Mouse (Mus musculus) CH12.LX (cell line): ENCODE results near the gene Avp. TPM values are rescaled to one million over a fixed set of nuclear protein-coding genes. Genes with fewer than 3 reads are reported as not detected.

Experiments used
- DNase-seq: peaks from one replicate; pipeline ENCODE4 v3.0.0-alpha.2; 2013; ENCODE audit errors: extremely low read depth
- H3K27ac ChIP-seq: 2 replicates; pipeline ENCODE4 v1.5.1; 2012; ENCODE audit warnings: low read depth, mild to moderate bottlenecking, control low read depth, moderate library complexity; ENCODE audit not compliant: insufficient read depth
- H3K27me3 ChIP-seq: replicated peaks from 2 replicates; pipeline ENCODE3; 2012; ENCODE audit warnings: inconsistent platforms
- H3K36me3 ChIP-seq, 2 experiments: replicated peaks in 1 of 2; 2 replicates each; pipeline versions ENCODE3 to v1.6.1; 2012; ENCODE audit warnings: inconsistent platforms in 1 of 2, low read length in 1 of 2, mild to moderate bottlenecking in 1 of 2, mixed read lengths in 1 of 2, moderate library complexity in 1 of 2; ENCODE audit not compliant: control insufficient read depth in 1 of 2, insufficient read depth in 1 of 2
- H3K4me1 ChIP-seq, 2 experiments: 2 replicates each; pipeline ENCODE4 v1.6.1; 2012; ENCODE audit warnings: inconsistent platforms in 1 of 2, moderate library complexity in 1 of 2; ENCODE audit not compliant: insufficient read depth in 2 of 2, control insufficient read depth in 1 of 2
- H3K4me2 ChIP-seq: 2 replicates; pipeline ENCODE4 v1.6.1; 2012; ENCODE audit warnings: low read depth, mild to moderate bottlenecking, control low read depth; ENCODE audit not compliant: poor library complexity, insufficient read depth, severe bottlenecking
- H3K4me3 ChIP-seq, 3 experiments: fragments of 150-350 bp in 1 of 3; sonication (generic) in 1 of 3; replicated peaks in 1 of 3; 2 replicates each; pipeline versions ENCODE3 to v1.5.1; 2011 to 2012; ENCODE audit warnings: low read depth in 2 of 3, low read length in 2 of 3, mild to moderate bottlenecking in 2 of 3, moderate library complexity in 2 of 3, control low read depth in 1 of 3, improper control_type of control experiment in 1 of 3, inconsistent platforms in 1 of 3, mixed read lengths in 1 of 3; ENCODE audit not compliant: poor library complexity in 1 of 3
- H3K79me2 ChIP-seq: replicated peaks from 2 replicates; pipeline ENCODE4 v1.6.1; 2012; ENCODE audit warnings: mild to moderate bottlenecking, moderate library complexity; ENCODE audit not compliant: control insufficient read depth, poor library complexity, insufficient read depth, severe bottlenecking; ENCODE audit errors: extremely low read depth
- H3K9ac ChIP-seq: 2 replicates; pipeline ENCODE4 v1.6.1; 2012; ENCODE audit warnings: low read depth, mild to moderate bottlenecking, control low read depth, moderate library complexity; ENCODE audit not compliant: insufficient read depth
- H3K9me3 ChIP-seq: replicated peaks from 2 replicates; pipeline ENCODE3; 2012; ENCODE audit warnings: low read length, inconsistent platforms, mixed read lengths
- ELF1 ChIP-seq: IDR thresholded peaks from 2 replicates; pipeline ENCODE4 v1.6.1; 2014; ENCODE audit warnings: low read depth, mild to moderate bottlenecking, inconsistent platforms, low read length, improper control_type of control experiment
- EP300 ChIP-seq: IDR thresholded peaks from 2 replicates; pipeline ENCODE4 v1.6.1; 2011; ENCODE audit warnings: low read length, improper control_type of control experiment
- JUN ChIP-seq: IDR thresholded peaks from 2 replicates; pipeline ENCODE4 v1.6.1; 2011; ENCODE audit warnings: low read depth, mild to moderate bottlenecking, low read length, improper control_type of control experiment, moderate library complexity; ENCODE audit not compliant: insufficient read depth
- KAT2A ChIP-seq: IDR thresholded peaks from 2 replicates; pipeline ENCODE4 v1.6.1; 2012; ENCODE audit warnings: low read length, improper control_type of control experiment, inconsistent platforms; ENCODE audit not compliant: insufficient replicate concordance
- MAFK ChIP-seq: IDR thresholded peaks from 2 replicates; pipeline ENCODE4 v1.6.1; 2011; ENCODE audit warnings: low read length, improper control_type of control experiment; ENCODE audit not compliant: insufficient replicate concordance
- MAX ChIP-seq: IDR thresholded peaks from 2 replicates; pipeline ENCODE4 v1.6.1; 2011; ENCODE audit warnings: low read length, improper control_type of control experiment
- MXI1 ChIP-seq: IDR thresholded peaks from 2 replicates; pipeline ENCODE4 v1.6.1; 2011; ENCODE audit warnings: mild to moderate bottlenecking, low read depth, low read length, improper control_type of control experiment
- MYC ChIP-seq: IDR thresholded peaks from 2 replicates; pipeline ENCODE4 v1.6.1; 2011; ENCODE audit warnings: low read depth, mild to moderate bottlenecking, improper control_type of control experiment, low read length
- NELFE ChIP-seq: IDR thresholded peaks from 2 replicates; pipeline ENCODE4 v1.6.1; 2011; ENCODE audit warnings: low read depth, low read length, improper control_type of control experiment
- POLR2A ChIP-seq: IDR thresholded peaks from 2 replicates; pipeline ENCODE4 v1.6.1; 2011; ENCODE audit warnings: low read depth, mild to moderate bottlenecking, improper control_type of control experiment, low read length
- POLR2AphosphoS2 ChIP-seq: IDR thresholded peaks from 2 replicates; pipeline ENCODE4 v1.6.1; 2011; ENCODE audit warnings: low read depth, low read length, improper control_type of control experiment
- RAD21 ChIP-seq: IDR thresholded peaks from 2 replicates; pipeline ENCODE4 v1.6.1; 2011; ENCODE audit warnings: low read depth, mild to moderate bottlenecking, low read length, improper control_type of control experiment, moderate library complexity
- RCOR1 ChIP-seq: conservative IDR thresholded peaks from 2 replicates; pipeline ENCODE4 v1.6.1; 2012; ENCODE audit warnings: low read depth, mild to moderate bottlenecking, inconsistent platforms, low read length, improper control_type of control experiment
- SIN3A ChIP-seq: IDR thresholded peaks from 2 replicates; pipeline ENCODE4 v1.6.1; 2012; ENCODE audit warnings: low read length, improper control_type of control experiment, inconsistent platforms
- SMC3 ChIP-seq: IDR thresholded peaks from 2 replicates; pipeline ENCODE4 v1.6.1; 2011; ENCODE audit warnings: low read depth, low read length, improper control_type of control experiment
- TBP ChIP-seq: conservative IDR thresholded peaks from 2 replicates; pipeline ENCODE4 v1.6.1; 2011; ENCODE audit warnings: low read depth, low read length, improper control_type of control experiment
- USF1 ChIP-seq: IDR thresholded peaks from 2 replicates; pipeline ENCODE4 v1.6.1; 2014; ENCODE audit warnings: low read depth, mild to moderate bottlenecking, inconsistent platforms, low read length, improper control_type of control experiment
- USF2 ChIP-seq: conservative IDR thresholded peaks from 2 replicates; pipeline ENCODE4 v1.6.1; 2011; ENCODE audit warnings: low read depth, low read length, improper control_type of control experiment
- ZC3H11A ChIP-seq: IDR thresholded peaks from 2 replicates; pipeline ENCODE4 v1.6.1; 2012; ENCODE audit warnings: low read depth, mild to moderate bottlenecking, inconsistent platforms, low read length, improper control_type of control experiment
- ZKSCAN1 ChIP-seq: IDR thresholded peaks from 2 replicates; pipeline ENCODE4 v1.6.1; 2012; ENCODE audit warnings: low read depth, inconsistent platforms, low read length, improper control_type of control experiment, borderline replicate concordance
- ZMIZ1 ChIP-seq: IDR thresholded peaks from 2 replicates; pipeline ENCODE4 v1.6.1; 2012; ENCODE audit warnings: low read depth, mild to moderate bottlenecking, inconsistent platforms, low read length, improper control_type of control experiment
- ZNF384 ChIP-seq: IDR thresholded peaks from 2 replicates; pipeline ENCODE4 v1.6.1; 2012; ENCODE audit warnings: low read depth, low read length, improper control_type of control experiment, inconsistent platforms
- dilution Hi-C: fragments of 300-500 bp; cut with MboI; formaldehyde crosslinking; loops from 2 replicates; pipeline ENCODE4 v1.14.3; 2020; ENCODE audit warnings: low sequenced_read_pairs; ENCODE audit not compliant: extremely low pct_unique_long_range_greater_than_20kb, extremely low pct_ligation_motif_present
- in situ Hi-C: fragments of 300-500 bp; cut with MboI; formaldehyde crosslinking; loops from 3 replicates; pipeline ENCODE4 v1.14.3; 2019; ENCODE audit warnings: low sequenced_read_pairs, low pct_ligation_motif_present, low pct_unique_long_range_greater_than_20kb, mixed read lengths
- polyA plus RNA-seq: library from polyadenylated mRNA; unstranded; fragments of >175 nt; gene quantifications from 2 replicates; pipeline ENCODE4 v1.2.1, GENCODE M21; 2012; ENCODE audit warnings: low read depth; ENCODE audit not compliant: insufficient read length
- total RNA-seq, 2 experiments: library from RNA; depleted of rRNA; stranded (reverse); fragments of 300-350 nt in 1 of 2; fragments of >200 nt in 1 of 2; gene quantifications; 2 replicates each; pipeline ENCODE4 v1.2.3; 2012 to 2014

Gene Avp
- total and polyA plus RNA-seq, 3 experiments, result not detected

DNA sequence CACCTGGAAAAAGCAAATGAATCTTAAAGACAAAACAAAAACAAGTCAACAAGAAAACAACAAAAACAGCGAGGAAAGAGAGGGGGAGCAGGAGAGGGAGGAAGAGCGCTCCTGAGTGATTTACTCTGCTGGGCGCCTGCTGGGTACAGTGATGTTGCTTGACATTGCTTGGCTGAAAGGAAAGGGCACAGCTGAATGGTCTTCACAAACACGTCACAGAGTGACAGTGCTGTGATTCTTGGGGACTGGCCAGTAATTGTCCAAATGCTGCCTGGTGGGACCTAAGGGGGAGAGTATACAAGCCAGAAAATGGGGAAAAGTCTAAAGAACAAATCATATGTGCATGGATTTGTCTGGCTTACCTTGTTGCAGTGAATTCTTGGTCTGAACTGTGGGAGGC is 19.8 kb upstream of the Avp start:
- H3K4me1 ChIP-seq, result peaks cover 0 to 4% of the 10 kb centered on the region in 2 experiments; a peak in 1 of 4 replicates
- no peaks in the 10 kb centered on the region for H3K79me2 ChIP-seq
- no peaks in the 10 kb centered on the region for H3K9me3 ChIP-seq
- in situ Hi-C loops, result no loop called here
- TF ChIP-seq SIN3A (no peak), MAX (no peak), USF2 (no peak), ZMIZ1 (no peak), TBP (no peak), ZNF384 (no peak), SMC3 (no peak), ELF1 (no peak), MYC (no peak), MAFK (no peak), RCOR1 (no peak), POLR2AphosphoS2 (no peak), USF1 (no peak), ZC3H11A (no peak), JUN (no peak), NELFE (no peak)
- H3K27ac ChIP-seq, result no peak overlapping the region
- dilution Hi-C loops, result no loop called here
- no peak for DNase-seq
- no peak overlapping the region for H3K4me3 ChIP-seq
- peaks cover 44 to 81% of the 10 kb centered on the region in 2 experiments for H3K36me3 ChIP-seq
- H3K9ac ChIP-seq, result no peak overlapping the region
- H3K4me2 ChIP-seq, result no peak overlapping the region
- H3K27me3 ChIP-seq, result no peaks in the 10 kb centered on the region

DNA sequence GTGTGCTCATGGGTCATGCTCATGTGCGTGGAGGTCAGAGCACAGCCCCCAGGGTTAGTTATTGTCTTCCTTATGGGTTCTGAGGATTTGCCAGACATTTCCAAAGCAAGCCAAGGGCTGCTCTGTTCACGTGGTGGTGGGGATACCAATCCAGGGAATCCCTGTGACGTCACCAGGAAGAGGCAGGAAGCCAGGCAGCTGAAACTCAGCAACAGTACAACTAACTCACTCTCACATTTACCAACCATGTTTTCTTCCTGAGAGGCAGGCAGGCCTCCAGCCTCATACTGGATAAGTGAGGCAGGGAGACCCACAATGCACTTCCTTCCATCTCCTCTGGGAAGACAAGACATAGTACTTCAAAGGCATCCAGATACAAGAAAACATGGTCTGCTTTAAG is 16.0 kb upstream of the Avp start:
- no peaks in the 10 kb centered on the region for H3K4me1 ChIP-seq
- no peaks in the 10 kb centered on the region for H3K9me3 ChIP-seq
- TF ChIP-seq RAD21, result no peak
- TF ChIP-seq JUN, result no peak
- no peak for TF ChIP-seq ZMIZ1
- TF ChIP-seq MAX, result no peak
- TF ChIP-seq ZKSCAN1, result no peak
- no peak for TF ChIP-seq MAFK
- no peak for TF ChIP-seq POLR2A
- TF ChIP-seq SIN3A, result no peak
- TF ChIP-seq MXI1, result no peak
- no peak for TF ChIP-seq TBP
- no peak for TF ChIP-seq ZNF384
- TF ChIP-seq KAT2A, result no peak
- TF ChIP-seq MYC, result no peak
- TF ChIP-seq EP300, result no peak
- dilution Hi-C loops, result no loop called here
- H3K4me2 ChIP-seq, result no peak overlapping the region
- H3K27ac ChIP-seq, result no peak overlapping the region
- H3K79me2 ChIP-seq, result no peaks in the 10 kb centered on the region
- H3K4me3 ChIP-seq, result no peak overlapping the region
- DNase-seq, result no peak
- no peak overlapping the region for H3K9ac ChIP-seq
- no peaks in the 10 kb centered on the region for H3K27me3 ChIP-seq
- in situ Hi-C loops, result loop anchor here (10.0 kb wide), 1 partner anchor 166 kb away; no protein-coding TSS in a partner anchor
- peaks cover 63 to 84% of the 10 kb centered on the region in 2 experiments for H3K36me3 ChIP-seq
